Mouse (Mus musculus) ovary, adult 18-20 months (tissue): ENCODE data around the gene Smok2a.
"Not testable (repeated sequence)": the region's sequence is repeated elsewhere in the genome, so short reads cannot be mapped to it uniquely, and the experiment has no call there.

Experiments
- DNase-seq: peaks from one replicate; pipeline ENCODE4 v3.0.0; 2022; ENCODE audit warnings: low spot score, mixed read lengths

Smok2a gene

GRCm38 (mm10) chr17:13214169-13214568 is 6.8 kb upstream of the Smok2a start:
- DNase-seq, result no peak

GRCm38 (mm10) chr17:13215595-13215994 is 5.4 kb upstream of the Smok2a start:
- DNase-seq, result no peak

- DNase-seq, result not testable (repeated sequence)
Measured at GRCm38 (mm10) chr17:13221921-13222320, 933 bp downstream of the Smok2a start.

GRCm38 (mm10) chr17:13229957-13230356 is 9.0 kb downstream of the Smok2a start, which contains the start of gene Smok2b:
Gene Smok2b (plus strand): TSS chr17:13230257.
- not testable (repeated sequence) for DNase-seq

- DNase-seq, result not testable (repeated sequence)
Measured at GRCm38 (mm10) chr17:13239461-13239860, 18.5 kb downstream of the Smok2a start.

GRCm38 (mm10) chr17:13240807-13241727 is 20.1 kb downstream of the Smok2a start:
- DNase-seq, result not testable (repeated sequence)

GRCm38 (mm10) chr17:13254786-13255185 is 33.8 kb downstream of the Smok2a start:
- DNase-seq, result not testable (repeated sequence)
